Mouse (Mus musculus) embryo, embryonic 11 days (tissue): ENCODE measurements around the gene Pskh1.

Experiments
- DNase-seq: peaks from one replicate; pipeline ENCODE4 v3.0.0-alpha.2; 2015

The Pskh1 gene

DNA sequence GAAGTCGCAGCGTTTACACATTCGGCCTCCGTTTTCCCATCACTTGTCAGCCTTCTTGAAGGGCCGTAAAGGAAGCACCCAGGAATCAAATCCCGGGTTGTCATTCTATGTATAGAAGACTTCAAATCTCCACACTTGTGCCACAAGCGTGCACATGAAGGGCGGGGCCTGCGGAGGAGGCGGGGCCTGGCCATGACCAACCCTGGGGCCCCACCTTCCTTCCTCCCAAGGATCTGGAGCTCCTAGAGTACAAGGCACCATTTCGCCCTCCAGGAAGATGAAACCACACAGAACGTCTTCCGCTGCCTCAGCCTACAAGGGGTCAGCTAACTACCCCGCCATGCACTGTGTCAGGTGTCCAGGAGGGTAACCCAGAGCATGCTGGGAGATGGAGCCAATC is 60.9 kb downstream of the Pskh1 start:
- no peak for DNase-seq

DNA sequence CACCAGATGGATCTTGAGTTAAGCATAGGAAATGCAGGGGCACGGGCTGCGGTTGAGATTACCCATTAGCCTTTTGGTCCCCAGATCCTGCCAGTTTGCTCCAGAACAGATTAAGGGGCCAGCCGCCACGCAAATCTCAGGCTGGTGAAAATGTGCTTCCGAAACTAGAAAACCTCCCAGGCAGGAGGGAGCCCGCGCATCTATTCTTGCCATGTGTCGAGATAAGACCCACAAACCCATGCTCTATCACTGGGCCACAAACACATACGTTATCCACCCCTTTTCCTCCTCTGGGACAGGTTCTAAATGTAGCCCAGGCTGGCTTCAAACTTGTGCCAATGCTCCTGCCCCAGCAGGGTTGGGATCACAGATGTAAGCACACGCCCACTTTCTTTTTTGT is 61.3 kb downstream of the Pskh1 start:
- DNase-seq, result no peak

DNA sequence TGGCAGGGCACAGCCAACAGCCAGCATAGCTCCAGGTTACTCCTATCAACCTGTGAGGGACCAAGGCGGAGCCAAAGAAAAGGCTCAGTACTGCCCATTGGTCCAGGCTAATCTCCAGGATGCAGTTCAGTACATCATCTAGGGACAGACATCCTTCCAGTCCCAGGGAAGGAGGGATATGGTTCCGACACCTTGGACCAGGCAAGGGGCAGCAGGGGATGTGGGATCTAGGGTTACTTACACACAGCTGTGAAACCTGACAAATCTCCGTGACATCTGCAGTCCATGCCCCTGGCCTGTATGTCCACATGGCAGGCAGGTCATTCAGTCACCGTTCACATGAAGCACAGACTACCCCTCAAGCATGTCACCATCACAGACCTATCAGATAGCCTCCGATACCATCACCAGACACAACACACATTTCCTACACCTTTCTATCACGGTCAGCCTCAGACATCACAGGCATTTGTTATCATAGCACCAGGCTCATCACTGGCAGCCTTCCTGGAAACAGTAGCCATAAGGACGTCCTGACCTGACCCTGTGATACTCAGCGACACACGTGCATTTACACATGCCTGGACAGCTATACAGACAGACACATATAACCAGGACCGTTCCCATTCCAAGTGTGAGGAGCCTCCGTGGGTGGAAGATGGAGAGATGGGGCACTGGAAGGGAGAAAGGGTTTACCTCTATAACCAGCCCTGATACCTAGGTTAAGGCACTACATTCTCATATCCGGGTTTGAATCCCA is 64.4 kb downstream of the Pskh1 start:
- DNase-seq, result no peak

DNA sequence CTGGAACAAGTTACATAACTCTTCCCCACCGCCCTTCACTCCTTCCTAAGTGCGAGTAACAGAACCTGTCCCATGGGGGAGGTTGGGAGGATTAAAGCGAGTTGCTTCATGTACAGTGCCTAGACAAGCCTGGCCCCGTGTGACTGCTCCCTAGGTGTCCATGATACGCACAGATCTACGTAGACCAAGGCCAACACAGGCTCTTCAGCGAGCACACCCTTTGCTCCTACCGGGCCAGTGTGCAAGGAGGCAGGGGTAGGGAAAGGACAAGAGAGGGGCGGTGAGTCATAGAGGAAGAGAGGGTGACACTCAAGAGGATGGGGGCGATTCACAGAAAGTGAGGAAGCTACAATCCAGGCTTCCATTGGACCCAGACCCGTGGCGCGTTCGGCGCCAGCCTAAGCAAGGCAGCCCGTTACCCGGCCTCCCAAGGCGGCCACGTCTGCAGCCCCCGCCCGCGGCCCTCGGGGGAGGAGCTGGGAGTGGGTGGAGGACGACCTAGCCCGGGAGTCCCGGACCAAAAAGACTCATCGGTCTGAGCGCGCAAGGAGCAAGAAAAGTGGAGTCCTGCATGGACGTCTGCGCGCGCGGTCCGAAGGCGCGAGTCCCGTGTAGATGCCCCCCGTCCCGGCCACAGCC is 65.1 kb downstream of the Pskh1 start:
- DNase-seq, result peak; percentile 50

DNA sequence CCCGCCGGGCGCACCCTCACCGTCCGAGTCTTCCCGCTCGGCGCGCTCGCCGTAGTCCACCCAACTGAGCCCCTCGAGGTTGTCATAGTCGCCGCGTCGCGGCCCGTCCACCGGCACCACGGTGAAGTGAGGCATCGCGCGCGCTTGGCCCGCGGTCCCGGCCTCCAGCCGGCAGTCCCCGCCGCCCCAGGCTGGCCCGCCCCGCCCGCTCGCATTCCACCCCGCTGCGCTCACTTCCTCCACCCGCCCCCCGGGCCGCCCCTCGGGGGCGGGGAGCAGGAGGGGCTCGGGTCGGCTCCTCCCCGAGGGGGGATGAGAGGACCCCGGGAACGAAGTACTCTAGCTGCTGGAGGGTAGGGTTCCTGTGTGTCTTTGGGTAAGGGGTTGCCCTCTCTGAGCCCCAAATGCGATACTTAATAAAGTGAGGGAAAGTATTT is 65.7 kb downstream of the Pskh1 start, which contains the start of gene Slc12a4:
TSS of gene Slc12a4 (minus strand) at position 193 of the 437 bp plus-strand sequence.
- peak; percentile 92 for DNase-seq

DNA sequence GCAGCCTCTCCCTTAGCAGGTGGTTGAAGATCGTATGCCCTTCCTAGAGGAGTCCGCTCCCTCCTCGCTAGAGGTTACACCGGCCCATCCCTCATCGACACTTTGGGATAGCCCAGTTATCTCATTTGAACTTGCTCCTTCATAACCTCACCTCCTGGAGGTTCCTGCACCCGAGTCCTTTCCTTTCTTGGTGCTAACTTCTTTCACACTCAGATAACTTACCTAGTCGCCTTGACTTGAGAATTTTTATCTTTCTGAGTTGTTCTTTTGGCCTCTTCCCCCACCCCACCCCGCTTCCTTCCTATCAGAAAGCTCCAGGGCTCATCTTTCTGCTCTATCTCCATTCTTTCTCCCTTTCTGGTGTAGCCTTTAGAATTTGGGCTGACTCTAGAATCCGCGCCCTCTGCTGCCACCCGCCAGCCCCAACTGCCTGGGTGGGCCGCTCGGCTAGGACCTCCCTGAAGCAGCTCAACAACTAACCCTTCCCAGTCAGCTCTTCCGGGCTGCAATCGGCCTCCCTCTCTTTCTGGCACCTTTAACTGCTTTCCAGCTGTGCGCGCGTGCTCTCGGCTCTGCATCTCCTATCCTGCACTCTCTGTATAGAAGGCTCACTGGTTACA is 66.6 kb downstream of the Pskh1 start:
- peak; percentile 65 for DNase-seq

DNA sequence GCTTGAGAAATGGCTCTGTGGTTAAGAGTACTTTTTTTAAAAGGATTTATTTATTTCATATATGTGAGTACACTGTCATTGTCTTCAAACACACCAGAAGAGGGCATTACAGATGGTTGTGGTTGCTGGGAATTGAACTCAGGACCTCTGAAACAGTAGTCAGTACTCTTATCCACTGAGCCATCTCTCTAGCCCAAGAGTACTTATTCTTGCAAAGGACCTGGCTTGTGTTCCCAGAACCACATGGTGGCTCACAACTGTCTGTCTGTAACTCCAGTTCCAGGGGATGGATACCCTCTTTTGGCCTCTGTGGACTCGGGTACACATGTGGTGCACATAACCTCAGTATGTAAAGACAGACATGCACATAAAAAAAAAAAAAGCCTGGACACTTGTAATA is 69.1 kb downstream of the Pskh1 start:
- no peak for DNase-seq

DNA sequence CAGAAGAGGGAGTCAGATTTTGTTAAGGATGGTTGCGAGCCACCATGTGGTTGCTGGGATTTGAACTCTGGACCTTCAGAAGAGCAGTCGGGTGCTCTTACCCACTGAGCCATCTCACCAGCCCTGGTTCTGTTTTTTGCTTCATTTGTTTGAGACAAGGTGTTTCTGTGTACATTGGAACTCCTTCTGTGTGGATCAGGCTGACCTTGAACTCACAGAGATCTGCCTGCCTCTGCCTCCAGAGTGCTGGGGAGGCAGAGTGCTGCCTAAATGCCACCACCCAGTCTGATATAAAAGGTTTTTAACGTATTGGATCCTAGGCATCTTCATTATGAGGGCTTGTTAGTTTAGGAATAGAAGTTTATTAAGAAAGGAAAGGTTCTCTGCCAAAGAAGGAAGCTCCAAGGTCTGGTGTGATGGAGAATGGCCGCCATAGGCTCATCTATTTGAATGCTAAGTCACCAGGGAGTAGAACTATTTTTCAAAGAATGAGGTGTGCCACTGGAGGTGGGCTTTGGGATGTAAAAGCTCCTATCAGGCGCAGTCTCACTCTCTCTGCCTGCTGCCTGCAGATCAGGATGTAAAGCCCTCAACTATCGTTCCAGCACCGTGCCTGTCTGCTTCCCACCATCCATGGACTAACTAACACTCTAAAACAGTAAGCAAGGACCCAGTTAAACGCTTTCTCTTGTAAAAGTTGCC is 70.9 kb downstream of the Pskh1 start:
- no peak for DNase-seq

DNA sequence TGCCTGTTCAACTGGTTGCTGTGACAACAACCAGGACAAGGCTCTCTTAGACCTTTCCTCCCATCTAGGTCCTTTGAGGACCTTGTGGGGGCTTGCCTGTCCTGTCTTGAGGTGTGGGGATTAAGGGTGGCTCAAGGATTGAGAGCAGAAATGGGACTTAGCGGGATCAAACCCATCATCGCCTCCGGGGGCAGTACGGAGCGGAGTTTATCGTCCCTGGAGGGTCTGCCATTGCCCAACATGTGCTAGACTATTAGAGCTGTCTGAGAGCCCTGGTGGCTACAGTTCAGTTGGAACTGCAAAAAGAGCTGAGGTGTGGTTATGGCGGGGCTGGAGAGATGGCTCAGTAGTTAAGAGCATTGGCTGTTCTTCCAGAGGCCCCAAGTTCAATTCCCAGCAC is 75.1 kb downstream of the Pskh1 start:
- DNase-seq, result no peak

DNA sequence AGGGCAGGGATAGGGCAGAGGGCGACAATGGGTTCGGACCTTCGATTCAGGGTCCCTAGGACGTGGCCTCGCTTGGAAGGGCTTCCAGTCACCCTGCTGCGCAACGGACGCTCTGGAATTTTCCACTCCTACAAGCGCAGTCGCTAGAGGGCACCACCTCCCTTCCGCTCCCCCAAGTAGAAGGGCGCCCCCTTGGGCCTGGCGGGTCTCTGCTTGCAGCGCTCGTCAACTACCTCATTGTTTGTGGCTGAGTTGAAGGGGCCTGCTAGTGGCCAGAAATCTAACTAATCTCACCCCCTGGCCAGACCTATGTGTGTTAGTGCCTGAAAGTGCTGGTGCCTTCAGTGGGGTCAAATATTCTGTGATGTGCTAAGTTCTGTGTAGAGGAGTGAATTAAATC is 79.1 kb downstream of the Pskh1 start, which contains the start of gene Dpep3:
TSS of gene Dpep3 (minus strand) at position 105 of the 400 bp plus-strand sequence.
- DNase-seq, result no peak

DNA sequence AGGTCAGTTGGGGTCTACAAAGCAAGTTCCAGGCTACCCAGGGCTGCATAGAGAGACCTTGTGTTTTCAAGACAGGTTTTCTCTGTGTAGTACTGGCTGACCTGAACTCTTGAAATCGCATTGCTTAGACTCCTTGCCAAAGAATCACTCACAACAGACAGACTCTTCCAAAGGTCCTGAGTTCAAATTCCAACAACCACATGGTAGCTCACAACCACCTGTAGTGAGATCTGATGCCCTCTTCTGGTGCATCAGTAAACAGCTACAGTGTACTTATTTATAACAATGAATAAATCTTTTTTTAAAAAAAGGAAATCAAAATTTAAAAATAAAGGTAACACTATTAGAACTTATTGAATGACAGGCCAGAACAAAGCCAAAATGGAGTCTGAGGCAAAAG is 80.9 kb downstream of the Pskh1 start:
- DNase-seq, result no peak
